Mouse (Mus musculus): ENCODE measurements around the gene Foxn3.

DNA sequence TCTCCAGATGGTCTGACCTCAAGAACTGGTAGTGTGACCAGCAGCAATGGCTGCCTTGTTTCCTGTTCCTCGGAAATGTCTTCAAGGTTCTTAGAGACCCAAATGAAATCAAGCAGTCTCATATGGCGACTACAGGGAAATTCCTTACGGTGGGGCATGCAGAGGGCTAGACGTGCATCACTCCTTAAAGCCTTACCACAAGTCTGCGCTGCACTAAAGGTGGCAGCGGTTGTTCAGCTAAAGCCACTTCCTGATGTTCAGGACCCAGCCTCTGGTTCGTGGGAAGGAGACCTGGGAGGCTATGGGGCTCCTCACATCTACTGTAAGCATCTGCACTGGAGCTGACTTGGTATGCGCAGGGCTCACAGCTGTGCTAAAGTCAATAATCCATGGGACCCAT lies 357.6 kb downstream of the Foxn3 start:
- TF ChIP-seq CTCF (IDR thresholded peaks at IDR 0.05; ENCODE audit: low read depth, low read length) = no peak
- TF ChIP-seq POLR2A (IDR thresholded peaks at IDR 0.05; ENCODE audit: extremely low read depth, insufficient read depth, low read length) = no peak

All from liver, adult 2 months (tissue).